Mouse (Mus musculus) stomach, embryonic 16.5 days (tissue): ENCODE results near the gene Serpina1b. TPM values are rescaled to one million over a fixed set of nuclear protein-coding genes. Genes with fewer than 3 reads are reported as not detected.
"Not testable (repeated sequence)": the region's sequence is repeated elsewhere in the genome, so short reads cannot be mapped to it uniquely, and the experiment has no call there.

ENCODE experiments used
- ATAC-seq: fragments of 200-750 bp; cut with Nextera tagmentation; 2 replicates; pipeline ENCODE4 v1.8.0; 2017; ENCODE audit warnings: moderate number of reproducible peaks, moderate TSS enrichment; ENCODE audit not compliant: insufficient read depth, low FRiP score
- H3K27ac ChIP-seq: fragments of 300-500 bp; sonication (generic); 2 replicates; pipeline ENCODE4 v1.5.1; 2014; ENCODE audit warnings: low read length
- H3K27me3 ChIP-seq: fragments of 300-500 bp; sonication (generic); 2 replicates; pipeline ENCODE4 v1.6.1; 2014; ENCODE audit warnings: low read length, control low read depth, mixed read lengths; ENCODE audit not compliant: control insufficient read depth, insufficient read depth
- H3K36me3 ChIP-seq: fragments of 300-500 bp; sonication (generic); 2 replicates; pipeline ENCODE4 v1.6.1; 2014; ENCODE audit warnings: low read length; ENCODE audit not compliant: control insufficient read depth, insufficient read depth
- H3K4me1 ChIP-seq: fragments of 300-500 bp; sonication (generic); 2 replicates; pipeline ENCODE4 v1.6.1; 2014; ENCODE audit warnings: low read length, control low read depth, mixed read lengths; ENCODE audit not compliant: control insufficient read depth, insufficient read depth
- H3K4me2 ChIP-seq: fragments of 300-500 bp; sonication (generic); 2 replicates; pipeline ENCODE4 v1.6.1; 2014; ENCODE audit warnings: low read depth, low read length, mixed read lengths
- H3K4me3 ChIP-seq: fragments of 300-500 bp; sonication (generic); replicated peaks from 2 replicates; pipeline ENCODE4 v1.5.1; 2014; ENCODE audit warnings: mild to moderate bottlenecking, low read length
- H3K9ac ChIP-seq: fragments of 300-500 bp; sonication (generic); 2 replicates; pipeline ENCODE4 v1.6.1; 2014; ENCODE audit warnings: low read length
- H3K9me3 ChIP-seq: fragments of 300-500 bp; sonication (generic); replicated peaks from 2 replicates; pipeline ENCODE4 v1.6.1; 2016; ENCODE audit warnings: low read length, control low read depth; ENCODE audit not compliant: control insufficient read depth
- WGBS: fragments of 180-500 bp; shearing (Covaris S2); extraction: QIAGEN DNeasy Blood & Tissue Kit; methylation state at CpG from one replicate; pipeline ENCODE4 v1.1.7; 2014; 5-methylcytosine and 5-hydroxymethylcytosine counted together
- polyA plus RNA-seq: library from polyadenylated mRNA; unstranded; fragments of >200 nt; fragmentation: Nextera tagmentation; extraction: Ambion mirVana; gene quantifications from 2 replicates; pipeline ENCODE4 v1.2.1, GENCODE M21; 2015

Serpina1b gene
- polyA plus RNA-seq, 1 experiment from 2014 or later, result 47.5 TPM

DNA sequence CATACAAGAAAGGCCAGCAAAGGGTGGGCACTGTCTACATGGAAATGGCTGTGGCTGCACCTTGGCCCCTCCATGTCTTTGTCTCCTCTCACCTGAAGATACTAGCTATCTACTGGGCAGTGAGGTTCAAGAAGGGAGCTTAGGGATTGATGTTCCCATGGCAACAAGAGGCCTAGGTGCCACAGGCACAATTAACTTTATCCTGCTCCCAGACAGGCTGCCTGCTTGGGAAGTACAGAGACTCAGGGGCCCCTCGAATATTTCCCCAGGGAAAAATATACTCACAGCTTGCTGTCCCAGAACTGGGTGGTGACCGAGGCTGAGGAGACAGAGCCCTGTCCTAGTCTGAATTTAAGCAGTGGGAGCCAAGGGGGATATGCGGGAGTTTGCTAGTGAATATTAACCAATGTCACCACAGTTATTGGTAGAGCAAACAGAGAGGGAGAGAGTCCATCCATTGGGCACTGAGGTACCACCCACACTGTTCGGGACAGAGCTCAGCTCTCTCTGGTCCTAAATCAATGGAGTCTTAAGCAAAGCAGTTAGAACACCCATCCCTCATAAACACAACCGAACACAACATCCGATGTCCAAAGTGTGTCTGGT lies 56.8 kb downstream of the Serpina1b start, which contains the start of gene Serpina1d:
Serpina1d (minus strand) TSS at position 347 of the 606 bp plus-strand sequence.
- H3K9ac ChIP-seq, H3K27me3 ChIP-seq, ATAC-seq, H3K4me3 ChIP-seq, H3K4me2 ChIP-seq, H3K27ac ChIP-seq, H3K9me3 ChIP-seq, H3K4me1 ChIP-seq, H3K36me3 ChIP-seq: not testable (repeated sequence)
- WGBS, result 63% methylated on average over 6 of the region's 6 CpGs

DNA sequence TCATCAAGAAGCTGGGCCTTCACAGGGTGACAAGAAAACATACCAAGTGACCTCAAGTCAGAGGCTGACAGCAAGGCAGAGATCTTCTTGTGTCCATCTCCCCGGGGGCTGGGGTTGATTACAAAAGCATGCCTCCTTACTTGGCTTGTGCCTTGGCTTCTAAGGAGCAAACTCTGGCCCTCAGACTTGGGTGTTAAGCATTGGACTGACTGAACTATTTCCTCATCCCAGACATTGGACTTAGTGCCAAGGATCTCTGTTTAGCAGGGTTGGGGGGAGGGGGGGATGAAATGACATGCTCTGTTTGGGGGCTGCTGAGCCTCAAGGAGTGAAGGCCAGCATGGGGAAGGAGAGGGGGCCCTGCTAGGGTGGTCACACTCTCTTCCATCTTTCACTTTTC lies 59.6 kb downstream of the Serpina1b start:
- not testable (repeated sequence) for H3K9ac ChIP-seq, H3K36me3 ChIP-seq, ATAC-seq, H3K4me2 ChIP-seq, H3K9me3 ChIP-seq, H3K4me1 ChIP-seq, H3K27me3 ChIP-seq, H3K4me3 ChIP-seq, H3K27ac ChIP-seq
- 71% methylated on average over 1 of the region's 1 CpGs for WGBS

DNA sequence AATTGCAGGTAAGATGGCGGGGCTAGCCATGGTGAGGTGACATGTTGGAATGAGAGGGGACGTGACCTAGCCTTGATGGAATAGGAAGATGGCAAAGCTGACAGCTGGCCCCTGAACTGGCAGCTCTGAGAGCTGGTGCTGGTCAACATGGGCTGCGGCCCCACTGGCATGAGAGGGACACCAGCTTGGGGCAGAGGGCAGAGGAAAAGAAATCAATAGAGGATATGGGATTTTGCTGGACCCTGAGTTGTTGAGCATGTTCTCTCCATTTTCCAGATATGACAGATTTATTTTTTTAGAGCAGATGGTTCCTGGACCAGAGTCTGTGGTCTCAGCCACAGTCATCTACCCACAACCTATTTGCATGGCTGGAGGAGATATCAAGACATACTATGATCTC lies 67.1 kb downstream of the Serpina1b start:
- H3K4me1 ChIP-seq, H3K27me3 ChIP-seq, H3K27ac ChIP-seq, H3K9me3 ChIP-seq, H3K4me2 ChIP-seq, ATAC-seq, H3K9ac ChIP-seq, H3K4me3 ChIP-seq, H3K36me3 ChIP-seq: not testable (repeated sequence)
- WGBS, result 79% methylated on average over 3 of the region's 3 CpGs

DNA sequence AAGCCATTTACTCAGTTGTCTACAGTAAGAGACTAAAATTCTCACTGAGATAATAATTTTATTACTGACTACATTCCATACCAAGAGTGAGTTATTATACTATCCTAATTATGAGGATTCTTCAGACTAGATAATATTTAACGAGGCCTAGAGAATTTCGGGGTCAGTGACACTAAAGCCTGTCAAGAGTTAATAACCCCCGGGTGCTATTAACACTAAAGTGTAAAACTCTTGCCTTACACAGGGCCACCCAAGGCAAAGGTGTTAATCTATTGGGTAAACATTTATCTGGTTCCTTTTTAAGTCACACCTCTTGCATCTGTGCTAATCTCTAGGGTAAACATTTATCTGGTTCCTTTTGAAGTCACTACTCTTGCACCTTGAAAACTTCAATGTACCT lies 69.9 kb downstream of the Serpina1b start:
- not testable (repeated sequence) for H3K4me1 ChIP-seq, H3K36me3 ChIP-seq, H3K27me3 ChIP-seq, H3K4me3 ChIP-seq, H3K4me2 ChIP-seq, H3K9me3 ChIP-seq, ATAC-seq, H3K9ac ChIP-seq, H3K27ac ChIP-seq
- 94% methylated on average over 3 of the region's 3 CpGs for WGBS

DNA sequence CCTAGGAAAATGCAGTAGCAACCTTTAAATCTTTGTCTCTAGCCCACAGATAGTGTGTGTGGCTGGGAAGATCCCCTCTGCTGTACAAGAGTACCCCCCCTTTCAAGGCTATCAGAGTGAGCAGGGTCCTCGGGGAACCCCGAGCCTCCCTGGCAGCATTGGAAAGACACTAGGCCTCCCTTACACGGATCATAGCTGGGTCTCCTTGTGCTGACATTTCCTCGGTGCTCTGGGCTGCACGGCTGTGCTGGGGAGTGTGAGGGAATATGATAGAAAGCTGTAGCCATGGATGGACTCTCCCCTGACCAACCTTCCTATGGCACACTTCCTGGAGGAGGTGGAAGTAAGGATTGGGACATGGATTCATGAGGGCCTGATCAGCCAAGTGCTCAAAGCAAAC lies 84.2 kb downstream of the Serpina1b start:
- H3K27ac ChIP-seq, ATAC-seq, H3K4me2 ChIP-seq, H3K9me3 ChIP-seq, H3K36me3 ChIP-seq, H3K27me3 ChIP-seq, H3K4me1 ChIP-seq, H3K4me3 ChIP-seq, H3K9ac ChIP-seq: not testable (repeated sequence)
- WGBS, result 82% methylated on average over 5 of the region's 5 CpGs

DNA sequence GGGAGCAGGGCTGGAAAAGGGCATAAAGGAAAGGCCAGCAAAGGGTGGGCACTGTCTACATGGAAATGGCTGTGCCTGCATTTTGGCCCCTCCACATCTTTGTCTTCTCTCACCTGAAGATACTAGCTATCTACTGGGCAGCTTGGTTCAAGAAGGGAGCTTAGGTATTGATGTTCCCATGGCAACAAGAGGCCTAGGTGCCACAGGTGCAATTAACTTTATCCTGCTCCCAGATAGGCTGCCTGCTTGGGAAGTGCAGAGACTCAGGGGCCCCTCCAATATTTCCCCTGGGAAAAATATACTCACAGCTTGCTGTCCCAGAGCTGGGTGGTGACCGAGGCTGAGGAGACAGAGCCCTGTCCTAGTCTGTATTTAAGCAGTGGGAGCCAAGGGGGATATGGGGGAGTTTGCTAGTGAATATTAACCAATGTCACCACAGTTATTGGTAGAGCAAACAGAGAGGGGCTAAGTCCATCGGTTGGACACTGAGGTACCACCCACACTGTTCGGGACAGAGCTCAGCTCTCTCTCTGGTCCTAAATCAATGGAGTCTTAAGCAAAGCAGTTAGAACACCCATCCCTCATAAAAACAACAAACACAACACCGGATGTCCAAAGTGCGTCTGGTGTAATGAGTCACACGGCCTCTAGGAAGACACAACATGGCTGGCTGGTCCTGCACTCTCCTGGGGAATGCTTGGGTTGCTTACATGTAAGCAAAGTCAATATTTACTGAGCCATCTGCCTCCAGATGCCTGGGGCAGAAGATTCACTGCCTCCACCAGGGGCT lies 92.2 kb downstream of the Serpina1b start:
- not testable (repeated sequence) for H3K4me1 ChIP-seq, H3K4me2 ChIP-seq

DNA sequence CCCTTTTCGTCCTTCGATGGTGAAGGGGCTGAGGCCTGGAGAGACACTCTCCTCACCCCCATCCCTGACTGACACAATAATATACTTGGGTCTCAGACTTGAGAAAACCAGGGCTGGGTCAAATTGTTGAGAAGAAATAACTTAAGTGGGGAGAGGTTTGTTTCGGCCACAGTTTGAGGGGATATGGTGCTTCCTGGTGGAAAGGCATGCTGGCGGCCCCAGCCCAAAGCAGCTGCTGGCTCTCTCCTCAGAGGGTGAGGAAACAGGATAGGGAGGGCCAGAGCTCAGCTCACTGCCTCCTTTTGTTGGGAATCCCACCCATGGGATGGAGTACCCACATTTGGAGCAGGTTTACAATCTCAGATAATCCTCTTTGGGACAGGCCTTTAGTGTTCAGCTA lies 94.6 kb downstream of the Serpina1b start:
- WGBS, result 69% methylated on average over 4 of the region's 4 CpGs
- ATAC-seq, H3K4me2 ChIP-seq, H3K4me1 ChIP-seq, H3K4me3 ChIP-seq, H3K27ac ChIP-seq, H3K9me3 ChIP-seq, H3K27me3 ChIP-seq, H3K36me3 ChIP-seq, H3K9ac ChIP-seq: not testable (repeated sequence)

More for the DNA sequence above, 92.2 kb downstream of the Serpina1b start:
- not testable (repeated sequence) for H3K36me3 ChIP-seq, H3K27ac ChIP-seq, H3K4me3 ChIP-seq, H3K27me3 ChIP-seq, H3K9ac ChIP-seq, H3K9me3 ChIP-seq, ATAC-seq
- WGBS, result 73% methylated on average over 5 of the region's 6 CpGs

DNA sequence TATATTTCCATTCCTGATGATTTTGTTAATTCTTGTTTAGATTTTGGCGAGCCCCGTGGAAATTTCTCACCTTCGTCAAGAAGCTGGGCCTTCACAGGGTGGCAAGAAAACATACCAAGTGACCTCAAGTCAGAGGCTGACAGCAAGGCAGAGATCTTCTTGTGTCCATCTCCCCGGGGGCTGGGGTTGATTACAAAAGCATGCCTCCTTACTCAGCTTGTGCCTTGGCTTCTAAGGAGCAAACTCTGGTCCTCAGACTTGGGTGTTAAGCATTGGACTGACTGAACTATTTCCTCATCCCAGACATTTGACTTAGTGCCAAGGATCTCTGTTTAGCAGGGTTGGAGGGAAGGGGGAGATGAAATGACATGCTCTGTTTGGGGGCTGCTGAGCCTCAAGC lies 95.1 kb downstream of the Serpina1b start:
- not testable (repeated sequence) for H3K36me3 ChIP-seq, H3K4me3 ChIP-seq, ATAC-seq, H3K27ac ChIP-seq, H3K4me1 ChIP-seq, H3K4me2 ChIP-seq, H3K27me3 ChIP-seq, H3K9me3 ChIP-seq, H3K9ac ChIP-seq
- 80% methylated on average over 4 of the region's 4 CpGs for WGBS

DNA sequence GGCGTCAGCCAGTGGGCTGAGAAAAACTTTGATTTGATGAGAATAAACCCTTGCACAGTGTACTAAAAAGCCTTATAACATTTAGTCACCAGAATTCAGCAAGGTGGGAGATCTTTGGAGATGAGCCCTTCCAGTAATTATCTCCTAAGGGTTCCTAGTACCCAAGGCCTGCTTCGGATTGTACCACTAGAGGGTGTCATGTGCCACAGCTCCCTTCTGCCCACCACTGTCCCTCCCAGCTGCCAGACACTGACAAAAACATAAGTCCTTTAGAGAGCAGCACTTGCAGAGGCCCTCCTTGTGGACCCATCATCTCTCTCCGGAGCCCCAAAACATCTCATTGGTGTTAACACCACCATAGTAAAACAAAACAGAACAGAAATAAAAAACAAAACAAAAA lies 118.6 kb downstream of the Serpina1b start:
- Histone ChIP-seq H3K9me3 (no peaks in the 10 kb centered on the region), H3K4me3 (no peak overlapping the region), H3K4me2 (no peak overlapping the region), H3K27me3 (no peaks in the 10 kb centered on the region), H3K27ac (no peak overlapping the region), H3K36me3 (no peaks in the 10 kb centered on the region), H3K4me1 (no peaks in the 10 kb centered on the region), H3K9ac (no peak overlapping the region)
- ATAC-seq, result no peak
- WGBS, result 80% methylated on average over 3 of the region's 3 CpGs
